Mouse (Mus musculus) hindlimb bud, embryonic 11.5 days (tissue): ENCODE measurements around the gene Adam26a.
"Not testable (repeated sequence)": the region's sequence is repeated elsewhere in the genome, so short reads cannot be mapped to it uniquely, and the experiment has no call there.

Source experiments
- DNase-seq: peaks from one replicate; pipeline ENCODE4 v3.0.0-alpha.2; 2012; ENCODE audit warnings: low read depth, low spot score; ENCODE audit errors: extremely low spot score

The Adam26a gene

DNA sequence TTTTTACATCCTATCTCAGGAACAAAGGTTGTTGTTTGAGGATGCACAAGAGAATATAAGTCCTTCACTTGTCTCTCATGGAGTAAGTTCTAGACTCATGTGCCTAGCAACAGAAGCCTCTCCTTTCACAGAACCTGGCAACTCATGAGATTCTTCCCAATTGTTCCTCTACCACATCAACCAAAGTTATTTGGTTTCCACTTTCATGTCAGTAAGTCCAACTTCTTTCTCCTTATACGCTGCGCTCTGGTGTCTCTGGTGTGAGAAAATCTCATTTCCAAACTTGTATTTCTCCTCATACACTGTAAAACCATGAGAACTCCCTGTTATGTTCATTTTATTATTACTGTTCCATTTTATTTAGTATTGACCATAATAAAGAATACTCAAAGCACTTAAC is at the start of gene Adam26a:
TSS of gene Adam26a (minus strand) at position 101 of the 400 bp plus-strand sequence.
- DNase-seq = not testable (repeated sequence)

- DNase-seq = no peak
Measured at GRCm38 (mm10) chr8:43616046-43616445, 39.5 kb upstream of the Adam26a start.

DNA sequence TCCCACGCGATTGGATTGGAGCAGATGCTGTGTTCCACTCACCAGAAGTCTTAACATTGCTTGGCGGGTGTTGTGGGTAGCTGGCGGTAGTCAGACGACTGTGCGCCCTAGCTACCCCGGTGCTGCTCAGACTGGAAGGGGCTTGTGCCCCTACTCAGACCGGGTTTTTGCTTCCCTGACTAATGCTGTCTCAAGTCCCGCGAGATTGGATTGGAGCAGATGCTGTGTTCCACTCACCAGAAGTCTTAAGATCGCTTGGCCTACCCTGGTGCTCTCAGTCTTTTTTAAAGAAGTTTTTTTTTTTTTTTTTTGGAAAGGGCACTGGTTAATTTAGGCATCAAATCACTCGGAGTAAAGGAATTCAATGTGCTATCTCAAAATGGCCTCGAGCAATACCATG is 27.1 kb upstream of the Adam26a start:
- not testable (repeated sequence) for DNase-seq

- not testable (repeated sequence) for DNase-seq
Measured at GRCm38 (mm10) chr8:43603166-43603565, 26.7 kb upstream of the Adam26a start.

DNA sequence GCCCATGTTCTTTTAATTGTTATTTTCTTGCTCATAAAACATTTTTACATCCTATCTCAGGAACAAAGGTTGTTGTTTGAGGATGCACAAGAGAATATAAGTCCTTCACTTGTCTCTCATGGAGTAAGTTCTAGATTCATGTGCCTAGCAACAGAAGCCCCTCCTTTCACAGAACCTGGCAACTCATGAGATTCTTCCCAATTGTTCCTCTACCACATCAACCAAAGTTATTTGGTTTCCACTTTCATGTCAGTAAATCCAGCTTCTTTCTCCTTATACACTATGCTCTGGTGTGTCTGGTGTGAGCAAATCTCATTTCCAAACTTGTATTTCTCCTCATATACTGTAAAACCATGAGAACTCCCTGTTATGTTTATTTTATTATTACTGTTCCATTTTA is 48.5 kb downstream of the Adam26a start, which contains the start of gene Adam26b:
TSS of gene Adam26b (minus strand) at position 101 of the 400 bp plus-strand sequence.
- DNase-seq = not testable (repeated sequence)
